Mouse (Mus musculus): Measurements from ENCODE around the gene Ssh2. TPM values are rescaled to one million over a fixed set of nuclear protein-coding genes. Genes with fewer than 3 reads are reported as not detected.

Ssh2 gene
- polyA plus RNA-seq, 1 experiment = 28.5 TPM

- TF ChIP-seq POLR2A (IDR thresholded peaks at IDR 0.05; ENCODE audit: borderline replicate concordance, extremely low read depth, insufficient read depth, insufficient read length, poor library complexity, severe bottlenecking) = no peak
- peak; percentile 41; the same call in 1 of the 2 replicates for TF ChIP-seq CTCF (IDR thresholded peaks at IDR 0.05; ENCODE audit: borderline replicate concordance, extremely low read depth, insufficient read depth, insufficient read length)
- DNase-seq (ENCODE audit: low read depth) = peak; percentile 51
Measured at GRCm38 (mm10) chr11:77467157-77467556, 251.1 kb downstream of the Ssh2 start.

GRCm38 (mm10) chr11:77467784-77468183 is 251.7 kb downstream of the Ssh2 start:
- TF ChIP-seq CTCF (IDR thresholded peaks at IDR 0.05; ENCODE audit: borderline replicate concordance, extremely low read depth, insufficient read depth, insufficient read length) = peak; percentile 75
- no peak for TF ChIP-seq POLR2A (IDR thresholded peaks at IDR 0.05; ENCODE audit: borderline replicate concordance, extremely low read depth, insufficient read depth, insufficient read length, poor library complexity, severe bottlenecking)
- peak; percentile 74 for DNase-seq (ENCODE audit: low read depth)

GRCm38 (mm10) chr11:77468397-77468796 is 252.3 kb downstream of the Ssh2 start:
- TF ChIP-seq POLR2A (IDR thresholded peaks at IDR 0.05; ENCODE audit: borderline replicate concordance, extremely low read depth, insufficient read depth, insufficient read length, poor library complexity, severe bottlenecking) = no peak
- TF ChIP-seq CTCF (IDR thresholded peaks at IDR 0.05; ENCODE audit: borderline replicate concordance, extremely low read depth, insufficient read depth, insufficient read length) = no peak
- no peak for DNase-seq (ENCODE audit: low read depth)

GRCm38 (mm10) chr11:77471407-77471806 is 255.3 kb downstream of the Ssh2 start:
- TF ChIP-seq POLR2A (IDR thresholded peaks at IDR 0.05; ENCODE audit: borderline replicate concordance, extremely low read depth, insufficient read depth, insufficient read length, poor library complexity, severe bottlenecking) (no peak), CTCF (IDR thresholded peaks at IDR 0.05; ENCODE audit: borderline replicate concordance, extremely low read depth, insufficient read depth, insufficient read length) (no peak)
- no peak for DNase-seq (ENCODE audit: low read depth)

- no peak for DNase-seq (ENCODE audit: low read depth)
- no peak for TF ChIP-seq CTCF (IDR thresholded peaks at IDR 0.05; ENCODE audit: borderline replicate concordance, extremely low read depth, insufficient read depth, insufficient read length)
- no peak for TF ChIP-seq POLR2A (IDR thresholded peaks at IDR 0.05; ENCODE audit: borderline replicate concordance, extremely low read depth, insufficient read depth, insufficient read length, poor library complexity, severe bottlenecking)
Measured at GRCm38 (mm10) chr11:77472775-77473174, 256.7 kb downstream of the Ssh2 start.

GRCm38 (mm10) chr11:77476216-77476615 is 260.1 kb downstream of the Ssh2 start:
- no peak for TF ChIP-seq CTCF (IDR thresholded peaks at IDR 0.05; ENCODE audit: borderline replicate concordance, extremely low read depth, insufficient read depth, insufficient read length)
- no peak for TF ChIP-seq POLR2A (IDR thresholded peaks at IDR 0.05; ENCODE audit: borderline replicate concordance, extremely low read depth, insufficient read depth, insufficient read length, poor library complexity, severe bottlenecking)
- DNase-seq (ENCODE audit: low read depth) = no peak

- no peak for DNase-seq (ENCODE audit: low read depth)
- no peak for TF ChIP-seq POLR2A (IDR thresholded peaks at IDR 0.05; ENCODE audit: borderline replicate concordance, extremely low read depth, insufficient read depth, insufficient read length, poor library complexity, severe bottlenecking)
- TF ChIP-seq CTCF (IDR thresholded peaks at IDR 0.05; ENCODE audit: borderline replicate concordance, extremely low read depth, insufficient read depth, insufficient read length) = no peak
Measured at GRCm38 (mm10) chr11:77476895-77477294, 260.8 kb downstream of the Ssh2 start.

- no peak for DNase-seq (ENCODE audit: low read depth)
- TF ChIP-seq CTCF (IDR thresholded peaks at IDR 0.05; ENCODE audit: borderline replicate concordance, extremely low read depth, insufficient read depth, insufficient read length) (no peak), POLR2A (IDR thresholded peaks at IDR 0.05; ENCODE audit: borderline replicate concordance, extremely low read depth, insufficient read depth, insufficient read length, poor library complexity, severe bottlenecking) (no peak)
Measured at GRCm38 (mm10) chr11:77483043-77483442, 267.0 kb downstream of the Ssh2 start.

GRCm38 (mm10) chr11:77483510-77484255 is 267.6 kb downstream of the Ssh2 start:
- TF ChIP-seq POLR2A (IDR thresholded peaks at IDR 0.05; ENCODE audit: borderline replicate concordance, extremely low read depth, insufficient read depth, insufficient read length, poor library complexity, severe bottlenecking) (no peak), CTCF (IDR thresholded peaks at IDR 0.05; ENCODE audit: borderline replicate concordance, extremely low read depth, insufficient read depth, insufficient read length) (no peak)
- DNase-seq (ENCODE audit: low read depth) = no peak

- TF ChIP-seq POLR2A (IDR thresholded peaks at IDR 0.05; ENCODE audit: borderline replicate concordance, extremely low read depth, insufficient read depth, insufficient read length, poor library complexity, severe bottlenecking) = no peak
- no peak for TF ChIP-seq CTCF (IDR thresholded peaks at IDR 0.05; ENCODE audit: borderline replicate concordance, extremely low read depth, insufficient read depth, insufficient read length)
- peak; percentile 84 for DNase-seq (ENCODE audit: low read depth)
Measured at GRCm38 (mm10) chr11:77485229-77485628, 269.1 kb downstream of the Ssh2 start.

- DNase-seq (ENCODE audit: low read depth) = peak; percentile 92
- TF ChIP-seq CTCF (IDR thresholded peaks at IDR 0.05; ENCODE audit: borderline replicate concordance, extremely low read depth, insufficient read depth, insufficient read length) = no peak; the same call in 1 of the 2 replicates
- TF ChIP-seq POLR2A (IDR thresholded peaks at IDR 0.05; ENCODE audit: borderline replicate concordance, extremely low read depth, insufficient read depth, insufficient read length, poor library complexity, severe bottlenecking) = no peak
Measured at GRCm38 (mm10) chr11:77486798-77487197, 270.7 kb downstream of the Ssh2 start.

Measured in brain, embryonic 14.5 days (tissue).